Mouse (Mus musculus): ENCODE results near the gene Lpp. TPM values are rescaled to one million over a fixed set of nuclear protein-coding genes. Genes with fewer than 3 reads are reported as not detected.
A peak's percentile ranks its signal among the peaks of the same experiment; 100 is the strongest.

Gene Lpp
- polyA plus RNA-seq, 1 experiment from 2014 or later, result 28.3 TPM

DNA sequence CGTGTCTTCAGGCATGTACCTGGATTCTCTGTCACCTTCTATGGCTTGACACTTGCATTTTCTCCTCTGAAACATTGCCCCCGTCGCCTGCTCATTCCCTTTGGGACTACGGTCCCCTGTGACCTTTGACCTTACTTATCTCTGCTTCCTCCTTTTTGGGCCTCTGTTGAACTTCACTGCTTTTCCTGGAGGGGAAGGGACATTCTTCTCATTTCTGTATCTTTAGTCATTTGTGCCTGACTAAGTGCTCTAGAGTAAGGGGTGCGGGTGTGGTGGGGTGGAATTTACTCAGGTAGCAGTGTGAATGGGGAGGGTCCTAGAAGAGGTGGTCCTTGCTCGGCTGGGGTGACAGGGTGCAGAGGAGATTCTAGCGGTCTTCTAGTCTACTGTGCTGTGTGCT lies 40.7 kb downstream of the Lpp start:
- in situ Hi-C loops (cut with MboI; ENCODE audit: low pct_unique_long_range_greater_than_20kb), result no loop called here
- no peak for ATAC-seq
- CTCF ChIA-PET, result interaction anchor here (1.1 to 1.8 kb wide), 3 partner anchors 10 to 31 kb away, joined by 3 to 7 read pairs (median 5); no protein-coding TSS in a partner anchor
- DNase-seq (ENCODE audit: low read depth, low spot score), result no peak
- POLR2A ChIA-PET, result interaction anchor here (1.2 kb wide), 1 partner anchor 63 kb away, joined by 4 read pairs; no protein-coding TSS in a partner anchor
- H3K27me3 ChIP-seq, result no peaks in the 10 kb centered on the region
- no peak for TF ChIP-seq CTCF (IDR thresholded peaks at IDR 0.05)

DNA sequence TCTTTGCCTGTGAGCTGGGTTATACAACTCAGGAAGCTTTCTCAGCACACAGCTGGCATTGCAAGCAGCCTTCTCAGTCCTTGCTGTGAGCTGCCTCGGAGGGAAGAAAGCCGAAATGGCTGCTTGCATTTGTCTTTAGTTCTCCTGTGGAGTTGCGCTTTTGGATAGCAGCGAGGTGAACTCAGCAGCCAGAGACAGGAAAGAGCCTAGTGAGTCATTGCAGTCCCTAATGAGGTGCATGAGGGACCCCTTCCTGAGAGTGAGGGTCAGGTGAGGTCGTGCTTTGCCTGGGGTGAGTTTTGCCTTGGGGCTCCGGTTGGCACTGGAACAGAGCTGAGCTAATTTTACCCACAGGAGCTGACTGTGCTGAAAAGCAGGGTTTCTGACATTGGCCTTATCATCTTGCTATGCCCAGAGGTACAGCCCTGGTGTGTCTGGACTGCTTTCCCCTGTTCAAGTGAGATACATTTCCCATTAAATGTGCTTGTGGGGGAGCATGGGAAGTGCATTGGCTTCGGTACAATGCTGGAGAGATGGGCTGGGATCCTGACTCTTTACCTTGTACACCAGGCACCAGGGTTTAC lies 41.3 kb downstream of the Lpp start:
- DNase-seq (ENCODE audit: low read depth, low spot score) (no peak), ATAC-seq (peak; percentile 80)
- no peaks in the 10 kb centered on the region for H3K27me3 ChIP-seq
- POLR2A ChIA-PET, result interaction anchor here (1.2 kb wide), 1 partner anchor 63 kb away, joined by 4 read pairs; no protein-coding TSS in a partner anchor
- in situ Hi-C loops (cut with MboI; ENCODE audit: low pct_unique_long_range_greater_than_20kb), result no loop called here
- CTCF ChIA-PET, result interaction anchor here (0.8 to 1.8 kb wide), 6 partner anchors 10 to 450 kb away, joined by 3 to 7 read pairs (median 4); no protein-coding TSS in a partner anchor
- no peak for TF ChIP-seq CTCF (IDR thresholded peaks at IDR 0.05)

DNA sequence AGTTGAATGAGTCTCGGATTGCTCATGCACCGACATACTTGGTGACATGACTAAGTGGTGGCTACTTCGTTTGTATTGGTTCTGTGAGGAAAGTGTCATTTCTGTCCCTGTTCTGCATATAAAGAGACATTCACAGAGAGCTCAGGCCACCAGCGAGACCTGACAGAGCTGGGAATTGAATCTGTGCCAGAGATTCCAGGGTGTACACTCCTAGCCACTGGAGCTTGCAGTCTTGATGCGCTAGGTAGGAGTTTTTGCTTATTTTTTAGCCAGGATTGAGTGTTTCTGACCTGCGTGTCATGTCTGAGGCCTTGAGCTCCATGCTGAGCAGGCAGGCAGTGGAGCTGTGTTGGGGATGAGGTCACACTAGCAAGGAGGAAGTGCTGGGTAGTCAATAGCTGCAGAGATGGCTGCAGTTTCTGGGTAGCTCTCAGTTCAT lies 41.8 kb downstream of the Lpp start:
- H3K27me3 ChIP-seq, result no peaks in the 10 kb centered on the region
- TF ChIP-seq CTCF (IDR thresholded peaks at IDR 0.05), result no peak
- ChIA-PET CTCF (interaction anchor here (0.8 to 1.8 kb wide), 6 partner anchors 11 to 450 kb away, joined by 3 to 7 read pairs (median 4); no protein-coding TSS in a partner anchor), POLR2A (interaction anchor here (1.0 to 1.2 kb wide), 2 partner anchors 21 to 62 kb away, joined by 3 to 4 read pairs; no protein-coding TSS in a partner anchor)
- in situ Hi-C loops (cut with MboI; ENCODE audit: low pct_unique_long_range_greater_than_20kb), result no loop called here
- ATAC-seq (peak; percentile 72), DNase-seq (ENCODE audit: low read depth, low spot score) (no peak)

DNA sequence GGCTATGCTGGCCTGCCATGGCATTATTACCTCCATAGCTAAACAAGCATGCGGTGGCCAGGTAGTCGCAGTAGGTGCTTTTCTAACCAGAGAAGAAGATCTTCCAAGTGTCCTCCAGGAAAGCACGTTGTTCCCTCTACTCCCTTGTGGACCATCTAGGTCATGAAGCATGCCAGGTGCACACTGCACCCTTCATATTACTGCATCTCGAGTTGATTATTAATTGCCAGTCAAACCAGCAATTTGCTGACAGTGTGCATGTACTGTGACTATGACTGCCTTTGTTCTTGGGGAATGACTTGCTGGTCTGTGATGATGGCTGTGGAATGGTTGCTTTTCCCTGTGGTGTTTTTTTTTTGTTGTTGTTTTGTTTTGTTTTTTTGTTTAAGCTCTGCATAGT lies 45.1 kb downstream of the Lpp start:
- no peak for DNase-seq (ENCODE audit: low read depth, low spot score)

DNA sequence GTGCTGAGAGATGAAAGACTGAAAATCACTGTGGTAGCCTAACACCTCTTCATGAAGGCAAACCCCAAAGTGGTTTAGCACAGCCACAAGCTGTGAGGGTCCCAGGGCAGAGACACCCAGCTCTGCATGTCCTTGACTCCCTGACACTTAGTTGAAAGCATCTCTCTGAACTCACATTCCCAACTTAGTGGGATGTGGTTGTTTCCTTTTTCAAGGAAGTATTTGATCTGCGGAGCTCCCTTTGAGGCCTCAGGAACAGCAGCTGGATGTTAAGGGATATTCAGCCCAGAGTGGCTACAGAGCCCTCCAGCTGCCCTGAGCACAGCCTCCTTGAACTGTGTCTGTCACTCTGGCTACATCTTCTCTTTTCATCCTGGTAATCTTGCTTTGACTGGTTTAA lies 48.0 kb downstream of the Lpp start:
- DNase-seq (ENCODE audit: low read depth, low spot score), result no peak
- ChIA-PET POLR2A (interaction anchor here (1.4 to 2.4 kb wide), 2 partner anchors 47 to 48 kb away, joined by 3 to 6 read pairs; no protein-coding TSS in a partner anchor), CTCF (interaction anchor here (1.2 kb wide), 1 partner anchor 451 kb away, joined by 4 read pairs; no protein-coding TSS in a partner anchor)
- no peak for TF ChIP-seq CTCF (IDR thresholded peaks at IDR 0.05)
- no peak for ATAC-seq
- no peaks in the 10 kb centered on the region for H3K27me3 ChIP-seq
- in situ Hi-C loops (cut with MboI; ENCODE audit: low pct_unique_long_range_greater_than_20kb), result no loop called here

More for the DNA sequence above, 45.1 kb downstream of the Lpp start:
- no peak for TF ChIP-seq CTCF (IDR thresholded peaks at IDR 0.05)
- H3K27me3 ChIP-seq, result no peaks in the 10 kb centered on the region
- in situ Hi-C loops (cut with MboI; ENCODE audit: low pct_unique_long_range_greater_than_20kb), result no loop called here
- CTCF ChIA-PET, result interaction anchor here (0.6 to 1.3 kb wide), 3 partner anchors 11 to 451 kb away, joined by 3 to 5 read pairs (median 3); partner anchors contain the start of gene Gm37419
- no peak for ATAC-seq
- POLR2A ChIA-PET, result interaction anchor here (0.6 kb wide), 2 partner anchors 26 to 211 kb away, joined by 3 read pairs; no protein-coding TSS in a partner anchor

DNA sequence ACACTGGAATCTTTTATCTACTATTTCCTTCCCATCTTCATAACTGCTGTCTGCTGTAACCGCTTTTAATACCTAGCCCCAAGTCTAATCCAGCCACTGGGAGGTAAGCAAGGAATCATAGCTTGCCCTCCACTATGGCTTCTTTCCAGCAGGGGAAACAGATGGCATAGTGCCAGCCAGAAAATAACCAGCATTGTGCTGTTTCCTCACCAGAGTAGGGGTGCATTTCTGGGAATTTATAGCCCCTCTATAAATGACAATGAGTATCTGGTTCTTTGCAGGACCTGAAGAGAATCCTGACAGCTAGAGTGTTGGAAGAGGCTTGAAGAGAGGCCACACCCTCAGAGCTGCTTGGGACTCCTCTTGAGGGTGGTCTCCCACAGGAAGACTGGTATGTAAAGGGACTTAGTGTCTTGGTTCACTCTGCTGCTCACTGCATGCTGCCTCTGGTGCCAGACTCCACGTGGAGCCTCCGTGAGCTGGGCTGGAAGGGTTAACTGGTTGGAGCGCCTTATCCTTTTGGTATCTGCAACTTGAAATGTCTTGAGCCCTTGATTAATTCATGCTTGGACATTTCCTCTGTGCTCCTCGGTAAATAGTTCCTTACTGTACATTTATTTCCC lies 49.3 kb downstream of the Lpp start:
- POLR2A ChIA-PET, result interaction anchor here (0.8 to 2.4 kb wide), 3 partner anchors 47 to 454 kb away, joined by 3 to 6 read pairs (median 3); partner anchors contain the start of genes Bcl6 and Gm37419
- no peaks in the 10 kb centered on the region for H3K27me3 ChIP-seq
- TF ChIP-seq CTCF (IDR thresholded peaks at IDR 0.05), result no peak
- CTCF ChIA-PET, result interaction anchor here (1.4 kb wide), 1 partner anchor 459 kb away, joined by 7 read pairs; no protein-coding TSS in a partner anchor
- ATAC-seq (no peak), DNase-seq (ENCODE audit: low read depth, low spot score) (no peak)
- in situ Hi-C loops (cut with MboI; ENCODE audit: low pct_unique_long_range_greater_than_20kb), result no loop called here

DNA sequence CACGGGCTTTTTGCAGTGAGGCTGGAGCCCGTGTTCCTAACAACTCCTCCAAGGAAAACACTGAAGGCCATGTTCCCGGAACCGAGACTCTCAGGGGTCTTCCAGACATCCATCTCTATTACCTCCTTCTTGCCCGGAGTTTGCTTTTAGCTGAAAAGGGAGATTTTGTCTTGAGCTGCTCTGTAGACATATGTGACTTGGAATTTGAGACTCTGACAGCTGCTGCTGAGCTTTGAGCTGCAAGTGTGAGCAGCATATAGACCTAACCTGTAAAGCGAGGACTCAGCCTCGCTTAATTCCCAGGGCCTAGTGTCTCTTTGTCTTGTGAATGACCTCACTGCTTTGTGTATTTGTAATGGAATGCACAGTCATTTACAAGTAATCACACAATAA lies 49.8 kb downstream of the Lpp start:
- in situ Hi-C loops (cut with MboI; ENCODE audit: low pct_unique_long_range_greater_than_20kb), result no loop called here
- TF ChIP-seq CTCF (IDR thresholded peaks at IDR 0.05), result no peak
- no peak for DNase-seq (ENCODE audit: low read depth, low spot score)
- peak; percentile 19 for ATAC-seq
- ChIA-PET CTCF (interaction anchor here (1.4 kb wide), 1 partner anchor 459 kb away, joined by 7 read pairs; no protein-coding TSS in a partner anchor), POLR2A (interaction anchor here (0.8 to 2.4 kb wide), 2 partner anchors 49 to 455 kb away, joined by 3 to 6 read pairs; partner anchors contain the start of genes Bcl6 and Gm37419)
- no peaks in the 10 kb centered on the region for H3K27me3 ChIP-seq

DNA sequence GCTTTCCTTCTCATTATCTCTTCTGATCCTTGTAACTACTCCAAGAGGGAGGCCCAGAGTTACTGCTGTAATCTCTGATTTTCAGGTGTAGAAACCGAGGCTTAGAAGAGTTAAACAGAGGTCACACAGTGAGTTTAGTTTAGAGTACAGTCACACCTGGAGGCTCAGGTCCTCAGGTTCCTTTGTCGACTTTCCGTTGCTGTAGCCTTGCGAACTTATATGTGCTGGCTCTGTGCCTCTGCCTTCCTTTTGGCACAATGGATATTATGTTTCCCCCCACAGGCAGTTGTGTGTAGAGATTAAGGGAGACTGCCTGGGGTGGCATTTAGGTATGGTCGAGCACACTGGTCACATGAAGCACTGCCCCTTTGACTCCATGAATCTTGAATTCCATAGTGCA lies 50.2 kb downstream of the Lpp start:
- DNase-seq (ENCODE audit: low read depth, low spot score) (no peak), ATAC-seq (no peak)
- POLR2A ChIA-PET, result interaction anchor here (0.8 to 2.4 kb wide), 2 partner anchors 49 to 455 kb away, joined by 3 to 6 read pairs; partner anchors contain the start of genes Bcl6 and Gm37419
- CTCF ChIA-PET, result interaction anchor here (1.4 kb wide), 1 partner anchor 460 kb away, joined by 7 read pairs; no protein-coding TSS in a partner anchor
- no peak for TF ChIP-seq CTCF (IDR thresholded peaks at IDR 0.05)
- no peaks in the 10 kb centered on the region for H3K27me3 ChIP-seq
- in situ Hi-C loops (cut with MboI; ENCODE audit: low pct_unique_long_range_greater_than_20kb), result no loop called here

DNA sequence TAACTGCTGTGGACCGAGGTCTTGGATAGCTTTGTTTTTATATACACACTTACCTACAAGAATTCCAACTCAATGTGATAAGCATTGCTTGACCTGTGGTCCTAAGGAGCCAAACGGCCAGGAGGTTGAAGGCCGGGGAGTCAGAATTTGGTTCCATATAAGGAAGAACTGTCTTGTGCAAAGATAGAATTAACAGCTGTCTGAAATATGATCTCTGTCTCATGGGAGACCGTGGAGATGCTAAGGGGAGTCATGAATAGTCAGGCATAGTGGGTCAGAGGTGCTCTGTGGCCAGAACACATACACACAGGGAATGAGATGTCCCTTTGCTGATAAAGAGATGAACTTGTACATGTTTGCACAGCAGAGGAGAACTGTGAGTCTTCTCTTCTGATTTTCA lies 51.5 kb downstream of the Lpp start:
- no peak for TF ChIP-seq CTCF (IDR thresholded peaks at IDR 0.05)
- POLR2A ChIA-PET, result interaction anchor here (0.7 kb wide), 1 partner anchor 15 kb away, joined by 3 read pairs; no protein-coding TSS in a partner anchor
- in situ Hi-C loops (cut with MboI; ENCODE audit: low pct_unique_long_range_greater_than_20kb), result no loop called here
- H3K27me3 ChIP-seq, result no peaks in the 10 kb centered on the region
- no peak for DNase-seq (ENCODE audit: low read depth, low spot score)
- CTCF ChIA-PET, result interaction anchor here (1.2 to 1.5 kb wide), 2 partner anchors 12 to 619 kb away, joined by 4 to 5 read pairs; no protein-coding TSS in a partner anchor
- no peak for ATAC-seq

DNA sequence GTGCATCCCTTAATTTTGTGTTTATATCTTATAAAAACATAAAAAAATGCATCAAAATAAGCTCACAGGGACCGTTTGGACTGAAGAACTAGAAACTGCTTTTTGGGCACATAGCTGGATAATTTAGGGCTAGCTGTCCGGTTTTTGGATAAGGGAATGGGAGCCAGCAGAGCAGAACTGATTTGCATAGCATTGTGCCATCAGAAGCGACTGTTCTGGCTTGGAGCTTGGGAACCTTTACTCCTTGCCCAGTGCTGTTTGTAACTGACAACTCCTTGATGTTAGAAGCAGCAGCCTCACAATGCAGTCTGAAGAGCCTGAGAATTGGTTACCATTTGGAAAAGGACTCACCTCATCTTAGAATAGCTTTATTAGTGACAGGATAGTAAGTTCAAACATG lies 52.2 kb downstream of the Lpp start:
- ATAC-seq (no peak), DNase-seq (ENCODE audit: low read depth, low spot score) (no peak)
- CTCF ChIA-PET, result interaction anchor here (1.1 to 1.5 kb wide), 4 partner anchors 12 to 618 kb away, joined by 3 to 5 read pairs (median 4); no protein-coding TSS in a partner anchor
- in situ Hi-C loops (cut with MboI; ENCODE audit: low pct_unique_long_range_greater_than_20kb), result no loop called here
- POLR2A ChIA-PET, result interaction anchor here (0.6 to 0.7 kb wide), 2 partner anchors 49 to 104 kb away, joined by 3 read pairs; no protein-coding TSS in a partner anchor
- no peak for TF ChIP-seq CTCF (IDR thresholded peaks at IDR 0.05)
- no peaks in the 10 kb centered on the region for H3K27me3 ChIP-seq
